Mouse (Mus musculus): ENCODE results near the gene Bach2. TPM values are rescaled to one million over a fixed set of nuclear protein-coding genes. Genes with fewer than 3 reads are reported as not detected.

Gene Bach2
- polyA plus RNA-seq, 1 experiment from 2014 or later, result 19.1 TPM

DNA sequence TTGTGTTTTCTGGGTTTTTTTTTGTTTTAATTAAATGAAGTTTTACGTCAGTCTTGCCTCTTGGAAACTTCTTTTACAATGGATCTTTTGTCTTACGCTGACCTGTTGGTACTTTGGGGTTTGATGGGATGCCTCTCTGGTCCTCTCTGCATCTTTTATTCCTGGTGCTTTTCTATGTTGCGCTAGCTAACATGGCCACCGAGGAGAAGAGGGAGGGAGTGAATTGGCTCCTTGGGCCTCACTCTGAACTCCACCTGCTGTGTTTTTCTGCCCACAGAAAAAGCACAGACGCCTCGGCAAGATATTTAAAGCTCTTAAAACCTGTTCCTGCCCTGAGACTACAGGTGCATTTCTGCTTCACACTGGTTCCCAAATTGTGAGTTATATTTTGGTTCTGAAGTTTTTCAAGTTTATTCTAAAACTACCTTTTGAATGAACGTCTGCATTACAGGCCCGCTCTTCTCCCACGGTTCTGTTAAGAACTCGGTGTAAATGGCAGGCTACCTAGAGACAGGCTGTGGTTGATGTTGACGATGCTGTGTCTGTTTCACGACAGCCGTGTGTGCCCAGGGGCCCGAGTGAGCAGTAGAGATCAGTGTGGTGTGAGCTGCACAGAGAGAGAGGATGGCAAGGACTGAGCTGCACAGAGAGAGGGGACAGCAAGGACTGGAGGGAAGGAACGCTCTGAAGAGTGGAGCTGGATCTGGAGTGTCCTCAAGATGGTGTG lies 13.5 kb downstream of the Bach2 start:
- H3K27ac ChIP-seq (ENCODE audit: low read depth, low read length), result no peak overlapping the region
- no peak overlapping the region for H3K9ac ChIP-seq (ENCODE audit: low read depth, low read length)
- WGBS, result 45% methylated on average over 15 of the region's 15 CpGs
- H3K4me3 ChIP-seq (ENCODE audit: low read length), result no peak overlapping the region
- no peaks in the 10 kb centered on the region for H3K36me3 ChIP-seq (ENCODE audit: control insufficient read depth, insufficient read depth, low read length)
- no peaks in the 10 kb centered on the region for H3K27me3 ChIP-seq (replicated peaks; ENCODE audit: control insufficient read depth, insufficient read depth, low read length)
- H3K4me1 ChIP-seq (ENCODE audit: control insufficient read depth, insufficient read depth, low read depth, low read length), result peaks cover 26% of the 10 kb centered on the region
- ATAC-seq, result no peak
- H3K4me2 ChIP-seq (ENCODE audit: low read length), result no peak overlapping the region
- no peaks in the 10 kb centered on the region for H3K9me3 ChIP-seq (ENCODE audit: control insufficient read depth, low read length)

DNA sequence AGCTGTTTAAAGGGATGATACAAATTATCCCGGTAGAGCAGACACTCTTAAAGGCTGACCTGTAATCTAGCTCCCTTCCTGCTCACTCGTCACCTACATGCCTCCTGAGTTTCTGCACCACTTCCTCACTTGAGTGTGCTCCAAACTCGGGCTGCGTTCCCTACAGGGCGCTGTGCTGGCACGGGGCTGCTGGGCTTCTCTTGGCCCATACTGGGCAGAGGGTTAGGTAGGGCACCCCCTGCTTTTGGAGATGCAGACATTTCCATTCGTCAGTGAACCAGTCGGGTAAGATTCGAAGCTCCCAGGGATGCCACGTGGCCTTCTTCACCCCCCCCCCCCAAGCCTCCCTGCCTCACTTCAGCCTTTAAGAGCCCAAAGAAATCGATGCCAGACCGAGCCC lies 19.1 kb downstream of the Bach2 start:
- ATAC-seq, result no peak

GRCm38 (mm10) chr4:32258093-32258492 lies 19.5 kb downstream of the Bach2 start:
- WGBS, result 90% methylated on average over 13 of the region's 13 CpGs
- H3K4me1 ChIP-seq (ENCODE audit: control insufficient read depth, insufficient read depth, low read depth, low read length), result no peaks in the 10 kb centered on the region
- no peak overlapping the region for H3K9ac ChIP-seq (ENCODE audit: low read depth, low read length)
- H3K27me3 ChIP-seq (replicated peaks; ENCODE audit: control insufficient read depth, insufficient read depth, low read length), result no peaks in the 10 kb centered on the region
- no peak overlapping the region for H3K27ac ChIP-seq (ENCODE audit: low read depth, low read length)
- no peak for ATAC-seq
- H3K4me3 ChIP-seq (ENCODE audit: low read length), result no peak overlapping the region
- no peaks in the 10 kb centered on the region for H3K9me3 ChIP-seq (ENCODE audit: control insufficient read depth, low read length)
- no peak overlapping the region for H3K4me2 ChIP-seq (ENCODE audit: low read length)
- no peaks in the 10 kb centered on the region for H3K36me3 ChIP-seq (ENCODE audit: control insufficient read depth, insufficient read depth, low read length)

More for the DNA sequence above, 19.1 kb downstream of the Bach2 start:
- Histone ChIP-seq H3K9me3 (ENCODE audit: control insufficient read depth, low read length) (no peaks in the 10 kb centered on the region), H3K4me3 (ENCODE audit: low read length) (no peak overlapping the region), H3K4me1 (ENCODE audit: control insufficient read depth, insufficient read depth, low read depth, low read length) (no peaks in the 10 kb centered on the region), H3K9ac (ENCODE audit: low read depth, low read length) (no peak overlapping the region), H3K27me3 (replicated peaks; ENCODE audit: control insufficient read depth, insufficient read depth, low read length) (no peaks in the 10 kb centered on the region), H3K27ac (ENCODE audit: low read depth, low read length) (no peak overlapping the region), H3K36me3 (ENCODE audit: control insufficient read depth, insufficient read depth, low read length) (no peaks in the 10 kb centered on the region), H3K4me2 (ENCODE audit: low read length) (no peak overlapping the region)
- WGBS, result 78% methylated on average over 12 of the region's 12 CpGs

- Histone ChIP-seq H3K9me3 (ENCODE audit: control insufficient read depth, low read length) (no peaks in the 10 kb centered on the region), H3K27ac (ENCODE audit: low read depth, low read length) (no peak overlapping the region), H3K27me3 (replicated peaks; ENCODE audit: control insufficient read depth, insufficient read depth, low read length) (no peaks in the 10 kb centered on the region), H3K36me3 (ENCODE audit: control insufficient read depth, insufficient read depth, low read length) (no peaks in the 10 kb centered on the region), H3K4me1 (ENCODE audit: control insufficient read depth, insufficient read depth, low read depth, low read length) (no peaks in the 10 kb centered on the region), H3K9ac (ENCODE audit: low read depth, low read length) (no peak overlapping the region), H3K4me2 (ENCODE audit: low read length) (no peak overlapping the region), H3K4me3 (ENCODE audit: low read length) (no peak overlapping the region)
- WGBS, result 91% methylated on average over 7 of the region's 7 CpGs
- ATAC-seq, result no peak
Measured at GRCm38 (mm10) chr4:32258596-32258995, 20.0 kb downstream of the Bach2 start.

- H3K27ac ChIP-seq (ENCODE audit: low read depth, low read length), result no peak overlapping the region
- no peak overlapping the region for H3K4me3 ChIP-seq (ENCODE audit: low read length)
- H3K9ac ChIP-seq (ENCODE audit: low read depth, low read length), result no peak overlapping the region
- 69% methylated on average over 4 of the region's 4 CpGs for WGBS
- H3K36me3 ChIP-seq (ENCODE audit: control insufficient read depth, insufficient read depth, low read length), result no peaks in the 10 kb centered on the region
- H3K4me2 ChIP-seq (ENCODE audit: low read length), result no peak overlapping the region
- no peaks in the 10 kb centered on the region for H3K27me3 ChIP-seq (replicated peaks; ENCODE audit: control insufficient read depth, insufficient read depth, low read length)
- ATAC-seq, result no peak
- no peaks in the 10 kb centered on the region for H3K9me3 ChIP-seq (ENCODE audit: control insufficient read depth, low read length)
- no peaks in the 10 kb centered on the region for H3K4me1 ChIP-seq (ENCODE audit: control insufficient read depth, insufficient read depth, low read depth, low read length)
Measured at GRCm38 (mm10) chr4:32260909-32261308, 22.3 kb downstream of the Bach2 start.

GRCm38 (mm10) chr4:32262825-32263684 lies 24.5 kb downstream of the Bach2 start:
- no peak for ATAC-seq
- no peaks in the 10 kb centered on the region for H3K9me3 ChIP-seq (ENCODE audit: control insufficient read depth, low read length)

GRCm38 (mm10) chr4:32263685-32264038 lies 25.1 kb downstream of the Bach2 start:
- Histone ChIP-seq H3K4me2 (ENCODE audit: low read length) (no peak overlapping the region), H3K27ac (ENCODE audit: low read depth, low read length) (no peak overlapping the region), H3K27me3 (replicated peaks; ENCODE audit: control insufficient read depth, insufficient read depth, low read length) (no peaks in the 10 kb centered on the region), H3K4me3 (ENCODE audit: low read length) (no peak overlapping the region), H3K9me3 (ENCODE audit: control insufficient read depth, low read length) (no peaks in the 10 kb centered on the region), H3K4me1 (ENCODE audit: control insufficient read depth, insufficient read depth, low read depth, low read length) (no peaks in the 10 kb centered on the region), H3K36me3 (ENCODE audit: control insufficient read depth, insufficient read depth, low read length) (no peaks in the 10 kb centered on the region), H3K9ac (ENCODE audit: low read depth, low read length) (no peak overlapping the region)
- no peak for ATAC-seq
- 70% methylated on average over 10 of the region's 10 CpGs for WGBS

More at GRCm38 (mm10) chr4:32262825-32263684, 24.5 kb downstream of the Bach2 start:
- 88% methylated on average over 20 of the region's 20 CpGs for WGBS
- no peak overlapping the region for H3K27ac ChIP-seq (ENCODE audit: low read depth, low read length)
- no peak overlapping the region for H3K9ac ChIP-seq (ENCODE audit: low read depth, low read length)
- no peak overlapping the region for H3K4me2 ChIP-seq (ENCODE audit: low read length)
- H3K4me3 ChIP-seq (ENCODE audit: low read length), result no peak overlapping the region
- H3K36me3 ChIP-seq (ENCODE audit: control insufficient read depth, insufficient read depth, low read length), result no peaks in the 10 kb centered on the region
- no peaks in the 10 kb centered on the region for H3K4me1 ChIP-seq (ENCODE audit: control insufficient read depth, insufficient read depth, low read depth, low read length)
- H3K27me3 ChIP-seq (replicated peaks; ENCODE audit: control insufficient read depth, insufficient read depth, low read length), result no peaks in the 10 kb centered on the region

DNA sequence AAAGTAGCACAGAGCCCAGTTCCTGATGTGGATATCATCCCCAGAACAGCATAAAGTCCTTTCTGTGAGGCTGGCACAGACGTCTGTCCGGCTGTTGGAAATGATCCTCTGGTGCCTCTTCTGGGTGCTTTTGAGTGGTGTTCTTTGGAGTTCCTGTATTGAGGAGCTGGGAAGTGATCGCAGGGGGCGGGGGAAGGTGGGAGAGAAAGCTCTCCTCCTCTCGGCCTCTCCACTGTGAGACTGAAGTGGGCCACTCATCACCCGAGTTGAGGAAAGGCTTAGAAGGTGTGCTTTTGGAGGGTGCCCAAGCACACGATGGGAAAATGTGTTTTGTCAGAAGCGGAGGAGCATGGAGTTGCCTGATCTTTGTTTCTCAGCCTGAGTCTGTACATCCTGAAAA lies 26.3 kb downstream of the Bach2 start:
- no peaks in the 10 kb centered on the region for H3K9me3 ChIP-seq (ENCODE audit: control insufficient read depth, low read length)
- no peak overlapping the region for H3K9ac ChIP-seq (ENCODE audit: low read depth, low read length)
- no peak overlapping the region for H3K27ac ChIP-seq (ENCODE audit: low read depth, low read length)
- H3K4me1 ChIP-seq (ENCODE audit: control insufficient read depth, insufficient read depth, low read depth, low read length), result no peaks in the 10 kb centered on the region
- ATAC-seq, result no peak
- H3K4me3 ChIP-seq (ENCODE audit: low read length), result no peak overlapping the region
- no peak overlapping the region for H3K4me2 ChIP-seq (ENCODE audit: low read length)
- 77% methylated on average over 8 of the region's 8 CpGs for WGBS
- no peaks in the 10 kb centered on the region for H3K27me3 ChIP-seq (replicated peaks; ENCODE audit: control insufficient read depth, insufficient read depth, low read length)
- H3K36me3 ChIP-seq (ENCODE audit: control insufficient read depth, insufficient read depth, low read length), result no peaks in the 10 kb centered on the region

DNA sequence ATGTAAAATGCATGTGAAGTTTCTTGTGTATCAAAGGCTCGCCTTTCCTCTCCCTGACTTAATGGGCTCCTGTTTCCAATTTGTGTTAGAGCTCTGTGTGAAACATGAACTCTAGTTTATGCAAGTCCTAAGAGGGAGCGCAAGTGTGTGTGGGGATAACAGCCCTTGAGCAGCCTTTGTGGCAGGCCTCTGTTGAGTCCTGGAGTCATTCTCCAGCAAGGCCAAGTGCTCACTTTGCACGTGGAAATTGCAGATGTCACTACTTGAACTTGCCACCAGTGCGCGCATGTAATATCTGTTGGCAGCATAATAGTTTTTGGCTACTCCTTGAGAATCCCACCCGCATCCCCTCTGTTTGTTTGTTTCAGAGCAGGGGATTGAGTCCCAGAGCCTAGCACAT lies 28.1 kb downstream of the Bach2 start:
- Histone ChIP-seq H3K27me3 (replicated peaks; ENCODE audit: control insufficient read depth, insufficient read depth, low read length) (no peaks in the 10 kb centered on the region), H3K27ac (ENCODE audit: low read depth, low read length) (no peak overlapping the region), H3K4me3 (ENCODE audit: low read length) (no peak overlapping the region), H3K4me1 (ENCODE audit: control insufficient read depth, insufficient read depth, low read depth, low read length) (no peaks in the 10 kb centered on the region), H3K36me3 (ENCODE audit: control insufficient read depth, insufficient read depth, low read length) (no peaks in the 10 kb centered on the region), H3K9me3 (ENCODE audit: control insufficient read depth, low read length) (no peaks in the 10 kb centered on the region), H3K9ac (ENCODE audit: low read depth, low read length) (no peak overlapping the region), H3K4me2 (ENCODE audit: low read length) (no peak overlapping the region)
- WGBS, result 78% methylated on average over 6 of the region's 6 CpGs
- no peak for ATAC-seq
